Mouse (Mus musculus) kidney, postnatal 10 days (tissue): ENCODE measurements around the gene Gm20662.
"Not testable (repeated sequence)": the region's sequence is repeated elsewhere in the genome, so short reads cannot be mapped to it uniquely, and the experiment has no call there.

Source experiments
- DNase-seq: peaks from one replicate; pipeline ENCODE4 v3.0.0; 2021; ENCODE audit warnings: mixed read lengths

Gene Gm20662

GRCm38 (mm10) chr9:108013577-108013976, 17.4 kb downstream of the Gm20662 start:
- not testable (repeated sequence) for DNase-seq

GRCm38 (mm10) chr9:108017127-108017526, 21.0 kb downstream of the Gm20662 start:
- DNase-seq, result no peak

- DNase-seq, result no peak
These were observed 24.6 kb downstream of the Gm20662 start for GRCm38 (mm10) chr9:108020741-108021140.

- no peak for DNase-seq
These were observed 27.1 kb downstream of the Gm20662 start for GRCm38 (mm10) chr9:108023216-108023615.

GRCm38 (mm10) chr9:108026584-108026983, 30.4 kb downstream of the Gm20662 start:
- no peak for DNase-seq

- DNase-seq, result no peak
These were observed 31.7 kb downstream of the Gm20662 start for GRCm38 (mm10) chr9:108027867-108028266.

- no peak for DNase-seq
These were observed 36.0 kb downstream of the Gm20662 start for GRCm38 (mm10) chr9:108032126-108032525.

- peak; percentile 13 for DNase-seq
These were observed 39.4 kb downstream of the Gm20662 start for GRCm38 (mm10) chr9:108035331-108036156.

GRCm38 (mm10) chr9:108044751-108045492, 48.8 kb downstream of the Gm20662 start:
- DNase-seq, result peak; percentile 14

GRCm38 (mm10) chr9:108046582-108046981, 50.4 kb downstream of the Gm20662 start:
- DNase-seq, result peak; percentile 18

GRCm38 (mm10) chr9:108047601-108048565, 51.7 kb downstream of the Gm20662 start:
- peak; percentile 5 for DNase-seq

GRCm38 (mm10) chr9:108048566-108048955, 52.4 kb downstream of the Gm20662 start:
- DNase-seq, result no peak

GRCm38 (mm10) chr9:108049016-108049455, 52.9 kb downstream of the Gm20662 start, which contains the start of gene Gmppb:
Gene Gmppb, plus strand, starts transcription at chr9:108049242.
- DNase-seq, result peak; percentile 98

GRCm38 (mm10) chr9:108049561-108050251, 53.6 kb downstream of the Gm20662 start:
- no peak for DNase-seq

GRCm38 (mm10) chr9:108051184-108051930, 55.2 kb downstream of the Gm20662 start:
- no peak for DNase-seq

GRCm38 (mm10) chr9:108051931-108052220, 55.7 kb downstream of the Gm20662 start:
- no peak for DNase-seq

- no peak for DNase-seq
These were observed 56.3 kb downstream of the Gm20662 start for GRCm38 (mm10) chr9:108052411-108052810.

GRCm38 (mm10) chr9:108052885-108053664, 56.9 kb downstream of the Gm20662 start, which contains the start of gene Amigo3:
Gene Amigo3, plus strand, starts transcription at chr9:108053159.
- DNase-seq, result peak; percentile 98

GRCm38 (mm10) chr9:108053665-108054225, 57.6 kb downstream of the Gm20662 start:
- DNase-seq, result no peak
